Mouse (Mus musculus) bone marrow macrophage, adult 2 months (primary cell): ENCODE results near the gene Gdf15.

Source experiments
- CTCF ChIP-seq: IDR thresholded peaks from 2 replicates; pipeline ENCODE4 v1.5.1; 2012; ENCODE audit warnings: low read depth, mild to moderate bottlenecking, low read length, moderate library complexity
- POLR2A ChIP-seq: IDR thresholded peaks from 2 replicates; pipeline ENCODE4 v1.6.1; 2012; ENCODE audit warnings: mild to moderate bottlenecking, low read depth, low read length, borderline replicate concordance

DNA sequence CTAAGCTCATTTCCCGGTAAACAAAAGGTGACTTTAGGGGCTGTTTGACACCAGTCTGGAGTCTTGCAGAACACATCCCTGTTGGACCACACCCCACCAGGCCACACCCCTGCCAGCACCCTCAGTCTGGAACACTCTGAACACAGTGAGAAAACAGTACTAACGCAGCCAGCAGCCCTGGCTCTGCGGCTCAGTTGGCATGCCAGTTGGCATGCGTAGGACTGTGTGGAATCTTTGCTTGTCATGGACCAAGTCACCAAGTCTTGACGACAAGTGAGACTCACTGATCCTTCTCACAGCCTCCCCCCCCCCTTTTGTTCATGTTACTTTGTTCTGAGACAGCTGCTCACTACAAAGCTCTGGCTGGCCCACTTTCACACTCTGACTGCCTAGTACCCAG, 34.8 kb upstream of the Gdf15 start:
- TF ChIP-seq POLR2A, result no peak
- TF ChIP-seq CTCF, result no peak
